Mouse (Mus musculus) heart, embryonic 15.5 days (tissue): ENCODE measurements around the gene Crot. TPM values are rescaled to one million over a fixed set of nuclear protein-coding genes. Genes with fewer than 3 reads are reported as not detected.

ENCODE experiments used
- ATAC-seq: fragments of 200-750 bp; cut with Nextera tagmentation; replicated peaks from 2 replicates; pipeline ENCODE4 v1.8.0; 2017; ENCODE audit warnings: low read depth, moderate TSS enrichment; ENCODE audit not compliant: insufficient number of reproducible peaks, insufficient read depth, low FRiP score
- H3K27ac ChIP-seq: fragments of 300-500 bp; sonication (generic); 2 replicates; pipeline ENCODE4 v1.5.1; 2015; ENCODE audit warnings: mild to moderate bottlenecking, inconsistent platforms
- H3K27me3 ChIP-seq: fragments of 300-500 bp; sonication (generic); 2 replicates; pipeline ENCODE4 v1.6.1; 2015; ENCODE audit warnings: inconsistent platforms
- H3K36me3 ChIP-seq: fragments of 300-500 bp; sonication (generic); 2 replicates; pipeline ENCODE4 v1.6.1; 2015; ENCODE audit warnings: mild to moderate bottlenecking, inconsistent platforms
- H3K4me1 ChIP-seq: fragments of 300-500 bp; sonication (generic); replicated peaks from 2 replicates; pipeline ENCODE4 v1.6.1; 2015; ENCODE audit warnings: inconsistent platforms
- H3K4me2 ChIP-seq: fragments of 300-500 bp; sonication (generic); 2 replicates; pipeline ENCODE4 v1.6.1; 2015; ENCODE audit warnings: inconsistent platforms, mild to moderate bottlenecking, moderate library complexity
- H3K4me3 ChIP-seq: fragments of 300-500 bp; sonication (generic); 2 replicates; pipeline ENCODE4 v1.5.1; 2015; ENCODE audit warnings: mild to moderate bottlenecking, inconsistent platforms
- H3K9ac ChIP-seq: fragments of 300-500 bp; sonication (generic); 2 replicates; pipeline ENCODE4 v1.6.1; 2015; ENCODE audit warnings: mild to moderate bottlenecking, inconsistent platforms
- H3K9me3 ChIP-seq: fragments of 300-500 bp; sonication (generic); replicated peaks from 2 replicates; pipeline ENCODE4 v1.6.1; 2016; ENCODE audit warnings: inconsistent platforms
- WGBS: fragments of 180-500 bp; shearing (Covaris S2); methylation state at CpG from one replicate; pipeline ENCODE4 v1.1.7; 2015; ENCODE audit warnings: mixed read lengths; 5-methylcytosine and 5-hydroxymethylcytosine counted together
- polyA plus RNA-seq: library from polyadenylated mRNA; unstranded; fragments of >200 nt; fragmentation: Nextera tagmentation; extraction: Ambion mirVana; gene quantifications from 2 replicates; pipeline ENCODE4 v1.2.1, GENCODE M21; 2015

Crot gene
- polyA plus RNA-seq, 1 experiment from 2014 or later = 29.3 TPM

- H3K4me3 ChIP-seq = no peak overlapping the region
- H3K36me3 ChIP-seq = peaks cover 34% of the 10 kb centered on the region
- no peak overlapping the region for H3K9ac ChIP-seq
- ATAC-seq = no peak
- no peaks in the 10 kb centered on the region for H3K9me3 ChIP-seq
- no peaks in the 10 kb centered on the region for H3K27me3 ChIP-seq
- H3K4me2 ChIP-seq = no peak overlapping the region
- peaks cover 7% of the 10 kb centered on the region for H3K4me1 ChIP-seq
- H3K27ac ChIP-seq = no peak overlapping the region
- WGBS = 85% methylated on average over 16 of the region's 16 CpGs
These were observed 5.5 kb downstream of the Crot start for GRCm38 (mm10) chr5:8991626-8992025.

- Histone ChIP-seq H3K27me3 (no peaks in the 10 kb centered on the region), H3K9ac (no peak overlapping the region), H3K4me3 (no peak overlapping the region), H3K4me1 (0 out of 2 replicates have a peak, but pooled peaks cover 2% of the 10 kb centered on the region), H3K9me3 (no peaks in the 10 kb centered on the region), H3K27ac (no peak overlapping the region), H3K36me3 (peaks cover 43% of the 10 kb centered on the region), H3K4me2 (no peak overlapping the region)
- WGBS = 82% methylated on average over 13 of the region's 13 CpGs
- ATAC-seq = no peak
These were observed 6.6 kb downstream of the Crot start for GRCm38 (mm10) chr5:8990526-8990925.

GRCm38 (mm10) chr5:8987925-8988324 is 9.2 kb downstream of the Crot start:
- Histone ChIP-seq H3K4me3 (no peak overlapping the region), H3K36me3 (peaks cover 44% of the 10 kb centered on the region)
- 94% methylated on average over 5 of the region's 5 CpGs for WGBS

GRCm38 (mm10) chr5:8985470-8985869 is 11.7 kb downstream of the Crot start:
- Histone ChIP-seq H3K4me3 (no peak overlapping the region), H3K4me2 (no peak overlapping the region), H3K9ac (no peak overlapping the region), H3K9me3 (no peaks in the 10 kb centered on the region), H3K27ac (no peak overlapping the region), H3K36me3 (peaks cover 53% of the 10 kb centered on the region), H3K4me1 (no peaks in the 10 kb centered on the region), H3K27me3 (no peaks in the 10 kb centered on the region)
- no peak for ATAC-seq
- WGBS = 87% methylated on average over 3 of the region's 3 CpGs

More at GRCm38 (mm10) chr5:8987925-8988324, 9.2 kb downstream of the Crot start:
- Histone ChIP-seq H3K27ac (no peak overlapping the region), H3K4me1 (no peaks in the 10 kb centered on the region), H3K27me3 (no peaks in the 10 kb centered on the region), H3K9ac (no peak overlapping the region), H3K9me3 (no peaks in the 10 kb centered on the region), H3K4me2 (no peak overlapping the region)
- ATAC-seq = no peak

GRCm38 (mm10) chr5:8974721-8975120 is 22.4 kb downstream of the Crot start:
- Histone ChIP-seq H3K4me3 (no peak overlapping the region), H3K4me2 (no peak overlapping the region), H3K4me1 (no peaks in the 10 kb centered on the region), H3K36me3 (peaks cover 37% of the 10 kb centered on the region), H3K27me3 (no peaks in the 10 kb centered on the region), H3K27ac (no peak overlapping the region), H3K9me3 (no peaks in the 10 kb centered on the region), H3K9ac (no peak overlapping the region)
- ATAC-seq = no peak

- no peak overlapping the region for H3K4me3 ChIP-seq
- peaks cover 48% of the 10 kb centered on the region for H3K36me3 ChIP-seq
- H3K4me2 ChIP-seq = no peak overlapping the region
- ATAC-seq = no peak
- WGBS = 93% methylated on average over 7 of the region's 7 CpGs
- H3K9ac ChIP-seq = no peak overlapping the region
- H3K9me3 ChIP-seq = no peaks in the 10 kb centered on the region
- no peaks in the 10 kb centered on the region for H3K4me1 ChIP-seq
- no peak overlapping the region for H3K27ac ChIP-seq
- no peaks in the 10 kb centered on the region for H3K27me3 ChIP-seq
These were observed 24.8 kb downstream of the Crot start for GRCm38 (mm10) chr5:8972355-8972754.

GRCm38 (mm10) chr5:8970694-8971093 is 26.4 kb downstream of the Crot start:
- Histone ChIP-seq H3K9me3 (no peaks in the 10 kb centered on the region), H3K4me2 (no peak overlapping the region), H3K27ac (no peak overlapping the region), H3K9ac (no peak overlapping the region), H3K27me3 (no peaks in the 10 kb centered on the region), H3K4me1 (no peaks in the 10 kb centered on the region), H3K4me3 (no peak overlapping the region), H3K36me3 (peaks cover 57% of the 10 kb centered on the region)
- ATAC-seq = no peak
- WGBS = 87% methylated on average over 2 of the region's 2 CpGs

GRCm38 (mm10) chr5:8964487-8964886 is 32.6 kb downstream of the Crot start:
- Histone ChIP-seq H3K36me3 (peaks cover 40% of the 10 kb centered on the region), H3K27me3 (no peaks in the 10 kb centered on the region), H3K27ac (no peak overlapping the region), H3K4me3 (no peak overlapping the region), H3K4me1 (no peaks in the 10 kb centered on the region), H3K9me3 (no peaks in the 10 kb centered on the region), H3K9ac (no peak overlapping the region), H3K4me2 (no peak overlapping the region)
- ATAC-seq = no peak
- WGBS = 96% methylated on average over 5 of the region's 5 CpGs

- Histone ChIP-seq H3K9me3 (no peaks in the 10 kb centered on the region), H3K4me1 (no peaks in the 10 kb centered on the region), H3K4me3 (no peak overlapping the region), H3K27ac (no peak overlapping the region), H3K9ac (no peak overlapping the region), H3K4me2 (no peak overlapping the region), H3K36me3 (peaks cover 18% of the 10 kb centered on the region; the same call in 1 of the 2 replicates), H3K27me3 (no peaks in the 10 kb centered on the region)
- no peak for ATAC-seq
- WGBS = 78% methylated on average over 4 of the region's 4 CpGs
These were observed 36.6 kb downstream of the Crot start for GRCm38 (mm10) chr5:8960534-8960933.

GRCm38 (mm10) chr5:8955544-8955943 is 41.6 kb downstream of the Crot start:
- H3K4me3 ChIP-seq = no peak overlapping the region
- ATAC-seq = no peak
- no peaks in the 10 kb centered on the region for H3K4me1 ChIP-seq

GRCm38 (mm10) chr5:8953660-8954059 is 43.5 kb downstream of the Crot start:
- H3K27me3 ChIP-seq = no peaks in the 10 kb centered on the region
- no peaks in the 10 kb centered on the region for H3K4me1 ChIP-seq
- H3K36me3 ChIP-seq = no peaks in the 10 kb centered on the region
- no peak overlapping the region for H3K4me2 ChIP-seq
- no peak overlapping the region for H3K27ac ChIP-seq
- no peaks in the 10 kb centered on the region for H3K9me3 ChIP-seq
- no peak for ATAC-seq
- WGBS = 82% methylated on average over 2 of the region's 2 CpGs
- H3K4me3 ChIP-seq = no peak overlapping the region
- H3K9ac ChIP-seq = no peak overlapping the region

More at GRCm38 (mm10) chr5:8955544-8955943, 41.6 kb downstream of the Crot start:
- Histone ChIP-seq H3K9ac (no peak overlapping the region), H3K9me3 (no peaks in the 10 kb centered on the region), H3K27me3 (no peaks in the 10 kb centered on the region), H3K4me2 (no peak overlapping the region), H3K27ac (no peak overlapping the region), H3K36me3 (no peaks in the 10 kb centered on the region)
- WGBS = 87% methylated on average over 3 of the region's 3 CpGs

- Histone ChIP-seq H3K27me3 (no peaks in the 10 kb centered on the region), H3K36me3 (no peaks in the 10 kb centered on the region), H3K9me3 (no peaks in the 10 kb centered on the region), H3K9ac (no peak overlapping the region), H3K4me3 (no peak overlapping the region), H3K4me1 (no peaks in the 10 kb centered on the region), H3K4me2 (no peak overlapping the region), H3K27ac (no peak overlapping the region)
- WGBS = 69% methylated on average over 4 of the region's 4 CpGs
- ATAC-seq = no peak
These were observed 49.6 kb downstream of the Crot start for GRCm38 (mm10) chr5:8947423-8948110.
